Mouse (Mus musculus): ENCODE measurements around the gene Hoxd10. TPM values are rescaled to one million over a fixed set of nuclear protein-coding genes. Genes with fewer than 3 reads are reported as not detected.
A peak's percentile ranks its signal among the peaks of the same experiment; 100 is the strongest.

Gene Hoxd10
- polyA plus RNA-seq, 1 experiment from 2014 or later: not detected

- Histone ChIP-seq H3K4me1 (ENCODE audit: insufficient read depth) (no peaks in the 10 kb centered on the region), H3K27me3 (ENCODE audit: insufficient read depth, low read length) (peaks cover 98% of the 10 kb centered on the region), H3K36me3 (ENCODE audit: insufficient read depth) (no peaks in the 10 kb centered on the region), H3K4me3 (ENCODE audit: low read depth, low read length) (peak overlapping the region; percentile 23), H3K9me3 (ENCODE audit: low read depth, low read length) (no peaks in the 10 kb centered on the region), H3K27ac (ENCODE audit: low read depth) (no peak overlapping the region), H3K9ac (no peak overlapping the region; the same call in 1 of the 2 replicates), H3K4me2 (peak overlapping the region; percentile 44; the same call in 1 of the 2 replicates)
- no peak for ATAC-seq (ENCODE audit: insufficient read depth)
- TF ChIP-seq CTCF (IDR thresholded peaks at IDR 0.05; ENCODE audit: low read depth): no peak
- WGBS: 1% methylated on average over 49 of the region's 51 CpGs
- no peak for DNase-seq
Observed at GRCm38 (mm10) chr2:74682796-74683195, 8.9 kb upstream of the Hoxd10 start.

GRCm38 (mm10) chr2:74683471-74683951 lies 8.2 kb upstream of the Hoxd10 start:
- WGBS: under 1% methylated on average over 18 of the region's 18 CpGs
- Histone ChIP-seq H3K4me1 (ENCODE audit: insufficient read depth) (no peaks in the 10 kb centered on the region), H3K4me3 (ENCODE audit: low read depth, low read length) (no peak overlapping the region), H3K27ac (ENCODE audit: low read depth) (no peak overlapping the region), H3K4me2 (no peak overlapping the region), H3K27me3 (ENCODE audit: insufficient read depth, low read length) (peaks cover 98% of the 10 kb centered on the region), H3K36me3 (ENCODE audit: insufficient read depth) (no peaks in the 10 kb centered on the region), H3K9ac (no peak overlapping the region), H3K9me3 (ENCODE audit: low read depth, low read length) (no peaks in the 10 kb centered on the region)
- TF ChIP-seq CTCF (IDR thresholded peaks at IDR 0.05; ENCODE audit: low read depth): no peak
- no peak for DNase-seq
- no peak for ATAC-seq (ENCODE audit: insufficient read depth)

- 2% methylated on average over 12 of the region's 12 CpGs for WGBS
- Histone ChIP-seq H3K4me1 (ENCODE audit: insufficient read depth) (no peaks in the 10 kb centered on the region), H3K4me3 (ENCODE audit: low read depth, low read length) (peak overlapping the region; percentile 11; the same call in 1 of the 2 replicates), H3K9me3 (ENCODE audit: low read depth, low read length) (no peaks in the 10 kb centered on the region), H3K27me3 (ENCODE audit: insufficient read depth, low read length) (peaks cover 98% of the 10 kb centered on the region), H3K9ac (no peak overlapping the region), H3K4me2 (no peak overlapping the region), H3K27ac (ENCODE audit: low read depth) (no peak overlapping the region), H3K36me3 (ENCODE audit: insufficient read depth) (no peaks in the 10 kb centered on the region)
- ATAC-seq (ENCODE audit: insufficient read depth) (no peak), DNase-seq (no peak)
- TF ChIP-seq CTCF (IDR thresholded peaks at IDR 0.05; ENCODE audit: low read depth): no peak
Observed at GRCm38 (mm10) chr2:74684106-74684505, 7.6 kb upstream of the Hoxd10 start.

- DNase-seq: no peak
- TF ChIP-seq CTCF (IDR thresholded peaks at IDR 0.05; ENCODE audit: low read depth): no peak
- no peak overlapping the region for H3K4me2 ChIP-seq
- H3K4me3 ChIP-seq (ENCODE audit: low read depth, low read length): no peak overlapping the region
- no peak for ATAC-seq (ENCODE audit: insufficient read depth)
- no peak overlapping the region for H3K27ac ChIP-seq (ENCODE audit: low read depth)
- peaks cover 98% of the 10 kb centered on the region for H3K27me3 ChIP-seq (ENCODE audit: insufficient read depth, low read length)
- H3K4me1 ChIP-seq (ENCODE audit: insufficient read depth): no peaks in the 10 kb centered on the region
- 15% methylated on average over 4 of the region's 4 CpGs for WGBS
- H3K9me3 ChIP-seq (ENCODE audit: low read depth, low read length): no peaks in the 10 kb centered on the region
- H3K9ac ChIP-seq: no peak overlapping the region
- H3K36me3 ChIP-seq (ENCODE audit: insufficient read depth): no peaks in the 10 kb centered on the region
Observed at GRCm38 (mm10) chr2:74685059-74685603, 6.6 kb upstream of the Hoxd10 start.

- Histone ChIP-seq H3K27me3 (ENCODE audit: insufficient read depth, low read length) (peaks cover 98% of the 10 kb centered on the region), H3K4me2 (no peak overlapping the region), H3K27ac (ENCODE audit: low read depth) (no peak overlapping the region), H3K9me3 (ENCODE audit: low read depth, low read length) (no peaks in the 10 kb centered on the region), H3K9ac (no peak overlapping the region), H3K4me3 (ENCODE audit: low read depth, low read length) (no peak overlapping the region; the same call in 1 of the 2 replicates), H3K4me1 (ENCODE audit: insufficient read depth) (no peaks in the 10 kb centered on the region), H3K36me3 (ENCODE audit: insufficient read depth) (no peaks in the 10 kb centered on the region)
- peak; percentile 89 for DNase-seq
- no peak for ATAC-seq (ENCODE audit: insufficient read depth)
- TF ChIP-seq CTCF (IDR thresholded peaks at IDR 0.05; ENCODE audit: low read depth): peak; percentile 69
- WGBS: 5% methylated on average over 17 of the region's 17 CpGs
Observed at GRCm38 (mm10) chr2:74686301-74686987, 5.3 kb upstream of the Hoxd10 start.

GRCm38 (mm10) chr2:74686988-74687697 lies 4.6 kb upstream of the Hoxd10 start:
- H3K9me3 ChIP-seq (ENCODE audit: low read depth, low read length): no peaks in the 10 kb centered on the region
- H3K4me1 ChIP-seq (ENCODE audit: insufficient read depth): no peaks in the 10 kb centered on the region
- no peaks in the 10 kb centered on the region for H3K36me3 ChIP-seq (ENCODE audit: insufficient read depth)
- no peak for TF ChIP-seq CTCF (IDR thresholded peaks at IDR 0.05; ENCODE audit: low read depth)
- H3K4me3 ChIP-seq (ENCODE audit: low read depth, low read length): no peak overlapping the region; the same call in 1 of the 2 replicates
- no peak overlapping the region for H3K27ac ChIP-seq (ENCODE audit: low read depth)
- ATAC-seq (ENCODE audit: insufficient read depth) (no peak), DNase-seq (no peak)
- no peak overlapping the region for H3K4me2 ChIP-seq
- H3K9ac ChIP-seq: no peak overlapping the region
- peaks cover 98% of the 10 kb centered on the region for H3K27me3 ChIP-seq (ENCODE audit: insufficient read depth, low read length)
- 1% methylated on average over 27 of the region's 27 CpGs for WGBS

Data from lung, embryonic 14.5 days (tissue).